Mouse (Mus musculus) thymus, adult 2 months (tissue): ENCODE measurements around the gene Cd248.

Experiments used
- CTCF ChIP-seq: fragments of 200-500 bp; IDR thresholded peaks from 2 replicates; pipeline ENCODE4 v1.5.1; 2012; ENCODE audit warnings: mild to moderate bottlenecking, control low read depth, low read length, moderate library complexity, borderline replicate concordance; ENCODE audit not compliant: control insufficient read depth, poor library complexity, insufficient read depth; ENCODE audit errors: extremely low read depth
- POLR2A ChIP-seq: fragments of 200-500 bp; IDR thresholded peaks from 2 replicates; pipeline ENCODE4 v1.6.1; 2012; ENCODE audit warnings: mild to moderate bottlenecking, low read length, control low read depth, moderate library complexity; ENCODE audit not compliant: control insufficient read depth, poor library complexity, insufficient read depth; ENCODE audit errors: extremely low read depth

GRCm38 (mm10) chr19:5082005-5082404 is 14.1 kb downstream of the Cd248 start:
- no peak for TF ChIP-seq POLR2A
- no peak for TF ChIP-seq CTCF
